Mouse (Mus musculus): ENCODE measurements around the gene Il17rd.

Gene Il17rd

GRCm38 (mm10) chr14:27038783-27039182 is at the start of gene Il17rd:
TSS of gene Il17rd (plus strand) at chr14:27038941.
- peak; percentile 90 for DNase-seq (ENCODE audit: low spot score)

- no peak for DNase-seq (ENCODE audit: low spot score)
These were observed 47.1 kb upstream of the Il17rd start for GRCm38 (mm10) chr14:26991622-26992021.

- no peak for DNase-seq (ENCODE audit: low spot score)
These were observed 45.3 kb upstream of the Il17rd start for GRCm38 (mm10) chr14:26993427-26993826.

- no peak for DNase-seq (ENCODE audit: low spot score)
These were observed 44.5 kb upstream of the Il17rd start, which contains the start of gene Hesx1 for GRCm38 (mm10) chr14:26994211-26994741. TSS of gene Hesx1 (plus strand) at chr14:26994416.

GRCm38 (mm10) chr14:26996257-26996656 is 42.5 kb upstream of the Il17rd start:
- no peak for DNase-seq (ENCODE audit: low spot score)

GRCm38 (mm10) chr14:27000386-27000785 is 38.4 kb upstream of the Il17rd start:
- no peak for DNase-seq (ENCODE audit: low spot score)

GRCm38 (mm10) chr14:27004906-27005305 is 33.8 kb upstream of the Il17rd start:
- DNase-seq (ENCODE audit: low spot score), result no peak

- DNase-seq (ENCODE audit: low spot score), result no peak
These were observed 32.8 kb upstream of the Il17rd start for GRCm38 (mm10) chr14:27005937-27006336.

- DNase-seq (ENCODE audit: low spot score), result no peak
These were observed 27.2 kb upstream of the Il17rd start for GRCm38 (mm10) chr14:27011561-27011960.

- DNase-seq (ENCODE audit: low spot score), result no peak
These were observed 25.1 kb upstream of the Il17rd start for GRCm38 (mm10) chr14:27013658-27014057.

- DNase-seq (ENCODE audit: low spot score), result no peak
These were observed 20.8 kb upstream of the Il17rd start for GRCm38 (mm10) chr14:27017936-27018335.

- no peak for DNase-seq (ENCODE audit: low spot score)
These were observed 18.9 kb upstream of the Il17rd start for GRCm38 (mm10) chr14:27019850-27020249.

- peak; percentile 89 for DNase-seq (ENCODE audit: low spot score)
These were observed 15.9 kb upstream of the Il17rd start for GRCm38 (mm10) chr14:27022876-27023275.

GRCm38 (mm10) chr14:27024664-27025063 is 14.1 kb upstream of the Il17rd start:
- DNase-seq (ENCODE audit: low spot score), result no peak

GRCm38 (mm10) chr14:27029771-27030173 is 9.0 kb upstream of the Il17rd start:
- no peak for DNase-seq (ENCODE audit: low spot score)

- peak; percentile 90 for DNase-seq (ENCODE audit: low spot score)
These were observed 7.6 kb upstream of the Il17rd start for GRCm38 (mm10) chr14:27031142-27031541.

GRCm38 (mm10) chr14:27037513-27037912 is 1.2 kb upstream of the Il17rd start:
- no peak for DNase-seq (ENCODE audit: low spot score)

- peak; percentile 71 for DNase-seq (ENCODE audit: low spot score)
These were observed 824 bp downstream of the Il17rd start for GRCm38 (mm10) chr14:27039281-27040248.

GRCm38 (mm10) chr14:27040451-27040850 is 1.7 kb downstream of the Il17rd start:
- DNase-seq (ENCODE audit: low spot score), result no peak

- no peak for DNase-seq (ENCODE audit: low spot score)
These were observed 3.7 kb downstream of the Il17rd start for GRCm38 (mm10) chr14:27042280-27042983.

- DNase-seq (ENCODE audit: low spot score), result no peak
These were observed 4.7 kb downstream of the Il17rd start for GRCm38 (mm10) chr14:27043416-27043815.

GRCm38 (mm10) chr14:27044221-27044966 is 5.7 kb downstream of the Il17rd start:
- DNase-seq (ENCODE audit: low spot score), result no peak
